Mouse (Mus musculus) fibroblast of lung, adult 2 months (primary cell): ENCODE data around the gene Gm20388.

Experiments used
- DNase-seq: peaks from one replicate; pipeline ENCODE4 v3.0.0-alpha.2; 2011; ENCODE audit warnings: low read depth

Gm20388 gene

GRCm38 (mm10) chr8:120292316-120293107 is 381.9 kb downstream of the Gm20388 start:
- DNase-seq = no peak

- no peak for DNase-seq
Observed at GRCm38 (mm10) chr8:120293421-120294357, 383.0 kb downstream of the Gm20388 start.

- no peak for DNase-seq
Observed at GRCm38 (mm10) chr8:120294982-120295870, 384.6 kb downstream of the Gm20388 start.

- DNase-seq = no peak
Observed at GRCm38 (mm10) chr8:120297000-120297399, 386.4 kb downstream of the Gm20388 start.

- no peak for DNase-seq
Observed at GRCm38 (mm10) chr8:120298601-120299532, 388.2 kb downstream of the Gm20388 start.

GRCm38 (mm10) chr8:120300601-120301141 is 390.0 kb downstream of the Gm20388 start:
- DNase-seq = no peak

GRCm38 (mm10) chr8:120302941-120303675 is 392.5 kb downstream of the Gm20388 start:
- no peak for DNase-seq

GRCm38 (mm10) chr8:120304097-120304496 is 393.5 kb downstream of the Gm20388 start:
- no peak for DNase-seq

GRCm38 (mm10) chr8:120305800-120306385 is 395.3 kb downstream of the Gm20388 start:
- DNase-seq = no peak

- no peak for DNase-seq
Observed at GRCm38 (mm10) chr8:120307103-120307502, 396.5 kb downstream of the Gm20388 start.

GRCm38 (mm10) chr8:120307528-120307927 is 396.9 kb downstream of the Gm20388 start:
- no peak for DNase-seq

GRCm38 (mm10) chr8:120308131-120308530 is 397.5 kb downstream of the Gm20388 start:
- no peak for DNase-seq

GRCm38 (mm10) chr8:120308553-120308952 is 397.9 kb downstream of the Gm20388 start:
- DNase-seq = peak; percentile 70

GRCm38 (mm10) chr8:120309326-120309725 is 398.7 kb downstream of the Gm20388 start:
- no peak for DNase-seq

- no peak for DNase-seq
Observed at GRCm38 (mm10) chr8:120310063-120310462, 399.4 kb downstream of the Gm20388 start.

- DNase-seq = no peak
Observed at GRCm38 (mm10) chr8:120312452-120312851, 401.8 kb downstream of the Gm20388 start.

GRCm38 (mm10) chr8:120313674-120314073 is 403.0 kb downstream of the Gm20388 start:
- no peak for DNase-seq

- DNase-seq = no peak
Observed at GRCm38 (mm10) chr8:120314932-120315331, 404.3 kb downstream of the Gm20388 start.

GRCm38 (mm10) chr8:120315644-120316043 is 405.0 kb downstream of the Gm20388 start:
- DNase-seq = no peak
